Mouse (Mus musculus) intestine, embryonic 14.5 days (tissue): ENCODE data around the gene Fam184b. TPM values are rescaled to one million over a fixed set of nuclear protein-coding genes. Genes with fewer than 3 reads are reported as not detected.

Experiments
- ATAC-seq: fragments of 200-750 bp; cut with Nextera tagmentation; replicated peaks from 2 replicates; pipeline ENCODE4 v1.8.0; 2017; ENCODE audit warnings: low read depth, moderate number of reproducible peaks, moderate TSS enrichment, moderate library complexity; ENCODE audit not compliant: low FRiP score, low TSS enrichment
- DNase-seq: peaks from one replicate; pipeline ENCODE4 v3.0.0-alpha.2; 2018; ENCODE audit warnings: low spot score
- H3K27ac ChIP-seq: fragments of 300-500 bp; sonication (generic); 2 replicates; pipeline ENCODE4 v1.5.1; 2014; ENCODE audit warnings: low read depth, mild to moderate bottlenecking, control low read depth
- H3K27me3 ChIP-seq: fragments of 300-500 bp; sonication (generic); replicated peaks from 2 replicates; pipeline ENCODE4 v1.6.1; 2014; ENCODE audit warnings: low read length, control low read depth; ENCODE audit not compliant: control insufficient read depth, insufficient read depth
- H3K36me3 ChIP-seq: fragments of 300-500 bp; sonication (generic); 2 replicates; pipeline ENCODE4 v1.6.1; 2014; ENCODE audit warnings: low read length, control low read depth; ENCODE audit not compliant: control insufficient read depth, insufficient read depth
- H3K4me1 ChIP-seq: fragments of 300-500 bp; sonication (generic); replicated peaks from 2 replicates; pipeline ENCODE4 v1.6.1; 2014; ENCODE audit warnings: low read length, control low read depth, mixed read lengths; ENCODE audit not compliant: control insufficient read depth, insufficient read depth
- H3K4me2 ChIP-seq: fragments of 300-500 bp; sonication (generic); 2 replicates; pipeline ENCODE4 v1.6.1; 2014; ENCODE audit warnings: low read length
- H3K4me3 ChIP-seq: fragments of 300-500 bp; sonication (generic); 2 replicates; pipeline ENCODE4 v1.5.1; 2014; ENCODE audit warnings: low read depth, low read length, control low read depth, mixed read lengths
- H3K9ac ChIP-seq: fragments of 300-500 bp; sonication (generic); 2 replicates; pipeline ENCODE4 v1.6.1; 2014; ENCODE audit warnings: mild to moderate bottlenecking, low read length
- H3K9me3 ChIP-seq: fragments of 300-500 bp; sonication (generic); 2 replicates; pipeline ENCODE4 v1.6.1; 2016; ENCODE audit warnings: low read length, control low read depth; ENCODE audit not compliant: control insufficient read depth
- WGBS: fragments of 180-500 bp; shearing (Covaris S2); extraction: QIAGEN DNeasy Blood & Tissue Kit; methylation state at CpG from one replicate; pipeline ENCODE4 v1.1.7; 2014; 5-methylcytosine and 5-hydroxymethylcytosine counted together
- polyA plus RNA-seq: library from polyadenylated mRNA; unstranded; fragments of >200 nt; fragmentation: Nextera tagmentation; extraction: Ambion mirVana; gene quantifications from 2 replicates; pipeline ENCODE4 v1.2.1, GENCODE M21; 2014

The Fam184b gene
- polyA plus RNA-seq, 1 experiment from 2014 or later = 5.0 TPM

DNA sequence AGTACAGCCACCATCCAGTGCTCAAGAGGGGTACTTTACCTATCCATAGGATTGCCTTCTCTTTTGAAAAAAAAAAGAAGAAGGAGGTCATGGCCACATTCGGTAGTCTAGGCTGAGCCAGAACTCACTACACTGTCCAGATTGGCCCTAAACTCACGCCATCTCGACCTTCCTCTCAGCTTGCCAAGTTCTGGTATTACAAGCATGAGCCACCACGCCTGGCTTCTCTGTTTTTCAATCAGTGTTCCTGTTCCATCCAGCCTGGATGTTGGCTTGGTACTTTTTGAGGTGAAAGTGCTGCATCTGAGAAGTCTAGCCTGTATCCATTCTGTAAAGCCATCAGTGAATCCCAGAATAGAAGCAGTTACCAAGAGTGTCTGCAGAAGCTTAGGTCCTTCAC lies 142.9 kb downstream of the Fam184b start:
- H3K27me3 ChIP-seq = no peaks in the 10 kb centered on the region
- no peak overlapping the region for H3K27ac ChIP-seq
- peaks cover 13% of the 10 kb centered on the region for H3K4me1 ChIP-seq
- no peak for ATAC-seq
- H3K9ac ChIP-seq = no peak overlapping the region
- H3K36me3 ChIP-seq = peaks cover 54% of the 10 kb centered on the region
- no peaks in the 10 kb centered on the region for H3K9me3 ChIP-seq
- H3K4me3 ChIP-seq = no peak overlapping the region
- WGBS = 91% methylated on average over 4 of the region's 4 CpGs
- H3K4me2 ChIP-seq = no peak overlapping the region
- no peak for DNase-seq

GRCm38 (mm10) chr5:45496042-45496441 lies 143.4 kb downstream of the Fam184b start:
- Histone ChIP-seq H3K9me3 (no peaks in the 10 kb centered on the region), H3K4me2 (no peak overlapping the region), H3K4me3 (no peak overlapping the region), H3K9ac (no peak overlapping the region), H3K27ac (no peak overlapping the region), H3K36me3 (peaks cover 53% of the 10 kb centered on the region), H3K27me3 (no peaks in the 10 kb centered on the region), H3K4me1 (peaks cover 13% of the 10 kb centered on the region)
- ATAC-seq (no peak), DNase-seq (no peak)

- no peak for DNase-seq
- no peak for ATAC-seq
- Histone ChIP-seq H3K9ac (no peak overlapping the region), H3K4me1 (peaks cover 13% of the 10 kb centered on the region), H3K36me3 (peaks cover 48% of the 10 kb centered on the region), H3K27ac (no peak overlapping the region), H3K27me3 (no peaks in the 10 kb centered on the region), H3K4me2 (no peak overlapping the region), H3K4me3 (no peak overlapping the region), H3K9me3 (no peaks in the 10 kb centered on the region)
- 85% methylated on average over 3 of the region's 3 CpGs for WGBS
These were observed 143.9 kb downstream of the Fam184b start for GRCm38 (mm10) chr5:45495429-45495975.

DNA sequence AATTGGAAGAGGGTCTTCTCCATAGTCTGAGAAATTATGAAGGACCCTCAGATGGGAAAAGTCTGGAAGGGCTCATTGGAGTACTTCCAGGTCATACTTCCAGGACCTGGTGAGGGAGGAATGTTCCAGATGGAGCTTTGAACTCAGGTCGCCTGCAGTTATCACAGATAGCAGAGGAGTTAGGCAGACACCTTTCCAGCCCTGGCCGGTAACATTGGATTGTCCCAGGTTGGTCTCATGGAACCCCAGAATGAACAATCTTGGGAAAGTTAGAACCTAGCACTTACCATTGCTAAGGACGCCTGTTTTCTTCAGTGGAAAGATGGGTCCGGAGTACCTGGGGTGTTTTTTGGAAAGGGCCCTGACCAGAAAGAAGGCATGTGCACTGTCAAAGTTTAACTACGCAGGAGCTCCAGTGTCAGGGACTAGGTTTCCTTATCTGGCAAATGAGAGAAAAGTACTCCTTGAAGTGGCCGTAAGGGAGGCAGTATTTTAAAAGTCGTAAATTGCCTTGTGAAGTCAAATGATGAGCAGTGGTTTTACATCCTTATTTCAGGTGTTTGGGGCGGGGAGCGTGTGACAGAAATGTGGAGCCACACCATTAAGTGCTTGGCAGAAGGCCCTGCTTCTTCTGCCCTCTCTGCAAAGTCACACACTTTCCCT lies 145.2 kb downstream of the Fam184b start:
- Histone ChIP-seq H3K27me3 (no peaks in the 10 kb centered on the region), H3K9me3 (no peaks in the 10 kb centered on the region), H3K4me2 (peak overlapping the region; percentile 79), H3K27ac (no peak overlapping the region), H3K9ac (peak overlapping the region; percentile 82), H3K4me3 (peak overlapping the region; percentile 75), H3K4me1 (peaks cover 13% of the 10 kb centered on the region), H3K36me3 (peaks cover 37% of the 10 kb centered on the region)
- peak; percentile 1; the same call in 1 of the 2 replicates for ATAC-seq
- 54% methylated on average over 9 of the region's 9 CpGs for WGBS
- no peak for DNase-seq

- H3K27ac ChIP-seq = peak within 1 kb of the TSS; percentile 75; the same call in 1 of the 2 replicates
- peak within 1 kb of the TSS; percentile 79 for H3K4me2 ChIP-seq
- peak; percentile 98 for DNase-seq
- peaks cover 29% of the 10 kb centered on the region for H3K36me3 ChIP-seq
- no peaks in the 10 kb centered on the region for H3K27me3 ChIP-seq
- peak within 1 kb of the TSS; percentile 82 for H3K9ac ChIP-seq
- peak; percentile 95 for ATAC-seq
- peaks cover 13% of the 10 kb centered on the region for H3K4me1 ChIP-seq
- no peaks in the 10 kb centered on the region for H3K9me3 ChIP-seq
- H3K4me3 ChIP-seq = peak within 1 kb of the TSS; percentile 75
- under 1% methylated on average over 78 of the region's 78 CpGs for WGBS
These were observed 146.0 kb downstream of the Fam184b start, which contains the start of gene Lap3 for GRCm38 (mm10) chr5:45493191-45494092. Gene Lap3, plus strand, starts transcription at chr5:45493374.

DNA sequence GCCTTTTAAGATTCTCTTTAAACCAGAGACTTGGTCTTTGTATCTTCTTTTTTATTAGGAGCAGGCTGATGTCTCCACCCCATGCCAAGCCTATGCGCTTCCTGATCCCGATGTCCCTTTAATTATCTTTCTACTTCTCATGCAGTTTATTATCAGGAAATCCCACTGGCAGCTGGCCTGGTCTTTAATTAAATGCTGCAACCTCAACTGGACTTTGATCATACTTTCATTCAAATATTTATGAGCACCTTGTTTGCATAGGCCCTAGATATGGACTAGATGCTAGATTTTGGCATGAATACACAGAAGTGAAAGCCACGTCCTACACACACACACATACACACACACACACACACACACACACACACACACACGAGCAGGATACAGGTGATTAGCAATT lies 147.6 kb downstream of the Fam184b start:
- Histone ChIP-seq H3K27ac (no peak overlapping the region), H3K27me3 (no peaks in the 10 kb centered on the region), H3K36me3 (peaks cover 12% of the 10 kb centered on the region), H3K4me1 (peaks cover 13% of the 10 kb centered on the region), H3K9me3 (no peaks in the 10 kb centered on the region), H3K4me3 (no peak overlapping the region), H3K4me2 (no peak overlapping the region), H3K9ac (no peak overlapping the region)
- DNase-seq (no peak), ATAC-seq (no peak)
- WGBS = 60% methylated on average over 4 of the region's 4 CpGs

DNA sequence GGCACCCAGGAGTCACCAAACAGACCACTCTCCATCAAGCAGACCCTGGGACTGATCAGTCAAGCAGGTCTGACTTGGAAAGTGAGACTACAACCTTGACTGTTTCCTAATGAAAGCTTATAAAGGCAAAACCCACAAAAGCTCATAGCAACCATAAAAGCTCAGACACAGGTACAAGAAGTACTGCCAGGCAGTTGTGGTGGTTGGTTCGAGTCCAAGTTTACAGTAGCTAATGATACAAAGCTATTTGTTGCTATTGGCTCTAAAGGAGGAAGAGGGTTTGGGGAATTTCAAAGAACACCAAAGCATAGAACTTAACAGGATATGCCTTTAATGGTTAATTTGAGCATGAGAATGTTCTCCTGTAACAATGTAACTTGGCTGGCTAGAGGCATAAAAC lies 155.8 kb downstream of the Fam184b start:
- 85% methylated on average over 1 of the region's 1 CpGs for WGBS
- Histone ChIP-seq H3K4me3 (no peak overlapping the region), H3K36me3 (no peaks in the 10 kb centered on the region), H3K9me3 (no peaks in the 10 kb centered on the region), H3K4me1 (no peaks in the 10 kb centered on the region), H3K4me2 (no peak overlapping the region), H3K9ac (no peak overlapping the region), H3K27me3 (no peaks in the 10 kb centered on the region), H3K27ac (no peak overlapping the region)
- DNase-seq (no peak), ATAC-seq (no peak)

DNA sequence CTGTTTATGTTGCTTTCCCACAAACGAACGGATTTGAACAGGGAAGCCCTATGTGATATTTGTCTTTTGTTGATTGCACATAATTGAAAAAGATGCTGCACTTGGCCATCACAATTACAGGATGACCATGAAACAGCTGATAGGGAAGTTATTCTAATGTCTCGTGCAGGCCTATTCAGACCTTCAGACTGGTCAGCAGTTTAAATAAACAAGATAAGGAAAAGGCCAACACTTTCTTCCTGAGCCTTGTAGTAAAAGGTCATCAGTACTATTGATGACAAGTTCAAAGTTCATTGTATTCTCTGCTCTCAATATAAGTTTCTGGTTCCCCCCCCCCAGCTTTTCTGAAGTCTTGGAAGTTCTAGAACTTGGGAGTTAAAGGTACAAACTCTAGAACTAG lies 156.8 kb downstream of the Fam184b start:
- no peaks in the 10 kb centered on the region for H3K36me3 ChIP-seq
- no peak overlapping the region for H3K4me2 ChIP-seq
- no peaks in the 10 kb centered on the region for H3K9me3 ChIP-seq
- H3K27me3 ChIP-seq = no peaks in the 10 kb centered on the region
- WGBS = 63% methylated on average over 3 of the region's 3 CpGs
- H3K4me1 ChIP-seq = no peaks in the 10 kb centered on the region
- ATAC-seq (no peak), DNase-seq (no peak)
- H3K27ac ChIP-seq = no peak overlapping the region
- no peak overlapping the region for H3K4me3 ChIP-seq
- H3K9ac ChIP-seq = no peak overlapping the region
